Comparison of ENCODE assay signal across 8 mouse cellular contexts in the genomic region with DNA sequence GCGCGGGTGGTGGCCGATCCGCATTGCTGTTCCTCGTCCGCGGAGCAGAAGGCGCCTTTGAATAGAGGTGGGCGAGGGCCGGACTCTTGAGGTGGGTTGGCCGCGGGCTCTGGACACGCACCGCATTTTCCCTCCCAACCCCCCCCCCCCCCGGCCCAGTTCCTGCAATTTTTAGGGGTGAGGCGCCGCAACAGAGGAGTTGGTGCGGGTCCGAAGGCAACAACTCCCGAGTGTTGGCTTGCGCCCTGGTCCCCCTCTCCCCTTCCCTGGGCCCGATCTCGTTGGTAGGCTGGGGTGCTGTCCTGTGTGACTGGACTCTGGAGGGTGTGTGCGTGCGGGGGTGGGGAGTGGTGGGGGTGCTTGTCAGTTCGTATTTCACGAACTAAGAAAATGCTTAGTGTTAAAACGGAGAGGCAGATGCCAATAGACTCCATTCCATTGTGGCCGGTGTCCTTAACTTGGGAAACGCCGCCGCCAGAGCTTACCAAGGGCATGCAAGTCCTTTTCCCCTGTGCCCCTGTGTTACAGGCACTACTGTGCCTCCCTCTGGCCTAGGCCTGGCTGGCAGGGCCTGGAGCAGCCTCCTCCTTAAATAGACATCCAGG. TPM values are rescaled to one million over a fixed set of nuclear protein-coding genes. Genes with fewer than 3 reads are reported as not detected.
DNase-seq lines count a peak whose midpoint lies in the region; ATAC-seq lines count a peak whose summit lies in the region.

No protein-coding gene starts in this region.

- H3K4me1 ChIP-seq in embryonic facial prominence, embryonic 14.5 days (ENCODE audit: control insufficient read depth, insufficient read depth, low read length) = peaks cover 27% of the 10 kb centered on the region
- H3K4me1 ChIP-seq in heart, embryonic 12.5 days (replicated peaks) = peaks cover 37% of the 10 kb centered on the region
- peaks cover 31% of the 10 kb centered on the region for H3K4me1 ChIP-seq in kidney, embryonic 16.5 days (ENCODE audit: insufficient read depth, low read length)
- H3K4me1 ChIP-seq in lung, embryonic 15.5 days = peaks cover 25% of the 10 kb centered on the region

- WGBS in embryonic facial prominence, embryonic 14.5 days = 0% methylated on average over 23 of the region's 32 CpGs
- under 1% methylated on average over 29 of the region's 32 CpGs for WGBS in heart, embryonic 12.5 days
- 0% methylated on average over 32 of the region's 32 CpGs for WGBS in kidney, embryonic 16.5 days
- 1% methylated on average over 31 of the region's 32 CpGs for WGBS in lung, embryonic 15.5 days

- DNase-seq in CD4-positive helper T cell, adult 2 months (ENCODE audit: low read depth, low spot score) = peak; percentile 10
- DNase-seq in adrenal gland, adult 8-10 months = peak; percentile 60
- DNase-seq in embryonic facial prominence, embryonic 14.5 days (ENCODE audit: low spot score) = peak; percentile 72
- DNase-seq in ovary, postnatal 14 days (ENCODE audit: low spot score) = peak; percentile 44
- DNase-seq in yolk sac, embryonic 10.5 days (ENCODE audit: low spot score) = peak; percentile 55

- H3K4me3 ChIP-seq in embryonic facial prominence, embryonic 14.5 days (ENCODE audit: low read depth, low read length) = peak overlapping the region; percentile 94
- H3K4me3 ChIP-seq in heart, embryonic 12.5 days = peak overlapping the region; percentile 100
- H3K4me3 ChIP-seq in kidney, embryonic 16.5 days (ENCODE audit: low read length) = peak overlapping the region; percentile 99
- H3K4me3 ChIP-seq in lung, embryonic 15.5 days = peak overlapping the region; percentile 99

- no peaks in the 10 kb centered on the region for H3K9me3 ChIP-seq in embryonic facial prominence, embryonic 14.5 days (ENCODE audit: control insufficient read depth, low read length)
- no peaks in the 10 kb centered on the region for H3K9me3 ChIP-seq in heart, embryonic 12.5 days (replicated peaks)
- no peaks in the 10 kb centered on the region for H3K9me3 ChIP-seq in kidney, embryonic 16.5 days (ENCODE audit: low read length)
- H3K9me3 ChIP-seq in lung, embryonic 15.5 days = no peaks in the 10 kb centered on the region

- H3K9ac ChIP-seq in embryonic facial prominence, embryonic 14.5 days (ENCODE audit: low read depth, low read length) = peak overlapping the region; percentile 95
- H3K9ac ChIP-seq in heart, embryonic 12.5 days = peak overlapping the region; percentile 99
- H3K9ac ChIP-seq in kidney, embryonic 16.5 days (replicated peaks; ENCODE audit: low read length) = peak overlapping the region; percentile 98
- peak overlapping the region; percentile 92 for H3K9ac ChIP-seq in lung, embryonic 15.5 days

- peak; percentile 28 for ATAC-seq in embryonic facial prominence, embryonic 14.5 days (ENCODE audit: low read depth)
- ATAC-seq in heart, embryonic 12.5 days (ENCODE audit: insufficient number of reproducible peaks, low FRiP score) = peak; percentile 12; the same call in 1 of the 2 replicates
- peak; percentile 55 for ATAC-seq in kidney, embryonic 16.5 days (ENCODE audit: low FRiP score, low TSS enrichment)
- 0 out of 2 replicates have a peak, but pooled peaks have one; percentile 9 for ATAC-seq in lung, embryonic 15.5 days (ENCODE audit: borderline replicate concordance, extremely low read depth, low FRiP score, low TSS enrichment)

- H3K27me3 ChIP-seq in embryonic facial prominence, embryonic 14.5 days (replicated peaks; ENCODE audit: control insufficient read depth, insufficient read depth, low read length) = no peaks in the 10 kb centered on the region
- no peaks in the 10 kb centered on the region for H3K27me3 ChIP-seq in heart, embryonic 12.5 days (replicated peaks)
- H3K27me3 ChIP-seq in kidney, embryonic 16.5 days (ENCODE audit: insufficient read depth, low read length) = no peaks in the 10 kb centered on the region
- no peaks in the 10 kb centered on the region for H3K27me3 ChIP-seq in lung, embryonic 15.5 days

- peak overlapping the region; percentile 97 for H3K27ac ChIP-seq in embryonic facial prominence, embryonic 14.5 days (replicated peaks; ENCODE audit: low read depth, low read length)
- peak overlapping the region; percentile 99 for H3K27ac ChIP-seq in heart, embryonic 12.5 days (ENCODE audit: poor library complexity, severe bottlenecking)
- peak overlapping the region; percentile 96 for H3K27ac ChIP-seq in kidney, embryonic 16.5 days (ENCODE audit: low read length)
- H3K27ac ChIP-seq in lung, embryonic 15.5 days = peak overlapping the region; percentile 97

- peaks cover 6% of the 10 kb centered on the region; the same call in 1 of the 2 replicates for H3K36me3 ChIP-seq in embryonic facial prominence, embryonic 14.5 days (ENCODE audit: control insufficient read depth, insufficient read depth, low read length)
- peaks cover 9% of the 10 kb centered on the region for H3K36me3 ChIP-seq in heart, embryonic 12.5 days
- H3K36me3 ChIP-seq in kidney, embryonic 16.5 days (ENCODE audit: insufficient read depth, low read length) = no peaks in the 10 kb centered on the region
- peaks cover 5% of the 10 kb centered on the region; the same call in 1 of the 2 replicates for H3K36me3 ChIP-seq in lung, embryonic 15.5 days

- peak overlapping the region; percentile 70 for H3K4me2 ChIP-seq in embryonic facial prominence, embryonic 14.5 days (ENCODE audit: low read depth, low read length)
- peak overlapping the region; percentile 81 for H3K4me2 ChIP-seq in heart, embryonic 12.5 days
- peak overlapping the region; percentile 88 for H3K4me2 ChIP-seq in kidney, embryonic 16.5 days (replicated peaks; ENCODE audit: low read depth, low read length)
- H3K4me2 ChIP-seq in lung, embryonic 15.5 days = peak overlapping the region; percentile 78

RNA-seq across cellular contexts. Expression of a gene that starts 1.9 kb away (rescaled TPM):
- 100 to 1,000 TPM; 177 to 211 (median 197) TPM for total RNA-seq in adrenal gland, adult 8-10 months (2022)
- polyA plus RNA-seq in embryonic facial prominence, embryonic 14.5 days (2014; fragmentation: Nextera tagmentation; extraction: Ambion mirVana) = 65.4 and 68.6 TPM in 2 replicates
- polyA plus RNA-seq in heart, embryonic 12.5 days (2016; fragmentation: Nextera tagmentation; extraction: Ambion mirVana) = 82.4 and 83.2 TPM in 2 replicates
- polyA plus RNA-seq in kidney, embryonic 16.5 days (2015; fragmentation: Nextera tagmentation; extraction: Ambion mirVana) = 38.9 and 56.5 TPM in 2 replicates
- polyA plus RNA-seq in lung, embryonic 15.5 days (2015; fragmentation: Nextera tagmentation; extraction: Ambion mirVana) = 54.2 and 60.8 TPM in 2 replicates

RNA-seq across cellular contexts. Expression of a gene that starts 52.7 kb away (rescaled TPM):
- total RNA-seq in adrenal gland, adult 8-10 months (2022) = 10 to 100 TPM; 50.2 to 66.2 (median 58.5) TPM
- polyA plus RNA-seq in embryonic facial prominence, embryonic 14.5 days (2014; fragmentation: Nextera tagmentation; extraction: Ambion mirVana) = 39.9 and 45.8 TPM in 2 replicates
- 32.8 and 34.8 TPM in 2 replicates for polyA plus RNA-seq in heart, embryonic 12.5 days (2016; fragmentation: Nextera tagmentation; extraction: Ambion mirVana)
- polyA plus RNA-seq in kidney, embryonic 16.5 days (2015; fragmentation: Nextera tagmentation; extraction: Ambion mirVana) = 34.9 and 37.4 TPM in 2 replicates
- polyA plus RNA-seq in lung, embryonic 15.5 days (2015; fragmentation: Nextera tagmentation; extraction: Ambion mirVana) = 38.4 and 41.4 TPM in 2 replicates

RNA-seq across cellular contexts. Expression of a gene that starts 52.7 kb away (rescaled TPM):
- total RNA-seq in adrenal gland, adult 8-10 months (2022) = 10 to 100 TPM; 24.7 to 29.8 (median 28.3) TPM
- 1.6 and 2.1 TPM in 2 replicates for polyA plus RNA-seq in embryonic facial prominence, embryonic 14.5 days (2014; fragmentation: Nextera tagmentation; extraction: Ambion mirVana)
- polyA plus RNA-seq in heart, embryonic 12.5 days (2016; fragmentation: Nextera tagmentation; extraction: Ambion mirVana) = 1.4 and 1.5 TPM in 2 replicates
- 4.3 and 5.7 TPM in 2 replicates for polyA plus RNA-seq in kidney, embryonic 16.5 days (2015; fragmentation: Nextera tagmentation; extraction: Ambion mirVana)
- polyA plus RNA-seq in lung, embryonic 15.5 days (2015; fragmentation: Nextera tagmentation; extraction: Ambion mirVana) = 2.8 and 3.0 TPM in 2 replicates

Comparison
In these comparisons a context has a peak if more than half of its experiments do, and no peak if none do; other contexts are left out.
1. Peak in every context shown above with its lines: DNase-seq, ATAC-seq, H3K4me3 ChIP-seq and H3K27ac ChIP-seq.
2. DNase-seq: peak in every context shown above with its lines; median percentile 72 in embryonic facial prominence, embryonic 14.5 days; 60 in adrenal gland, adult 8-10 months; 55 in yolk sac, embryonic 10.5 days; 44 in ovary, postnatal 14 days; 10 in CD4-positive helper T cell, adult 2 months.